Mouse (Mus musculus): Measurements from ENCODE around the gene C1ql4.
"Not testable (repeated sequence)": the region's sequence is repeated elsewhere in the genome, so short reads cannot be mapped to it uniquely, and the experiment has no call there.

C1ql4 gene

GRCm38 (mm10) chr15:99098493-99098861 lies 10.9 kb upstream of the C1ql4 start:
- DNase-seq (ENCODE audit: low read depth, low spot score) = no peak

GRCm38 (mm10) chr15:99097840-99098492 lies 10.3 kb upstream of the C1ql4 start:
- no peak for DNase-seq (ENCODE audit: low read depth, low spot score)

GRCm38 (mm10) chr15:99096831-99097500 lies 9.3 kb upstream of the C1ql4 start:
- no peak for DNase-seq (ENCODE audit: low read depth, low spot score)

GRCm38 (mm10) chr15:99096061-99096793 lies 8.6 kb upstream of the C1ql4 start:
- no peak for DNase-seq (ENCODE audit: low read depth, low spot score)

GRCm38 (mm10) chr15:99095356-99095755 lies 7.7 kb upstream of the C1ql4 start:
- no peak for DNase-seq (ENCODE audit: low read depth, low spot score)

- DNase-seq (ENCODE audit: low read depth, low spot score) = no peak
Measured at GRCm38 (mm10) chr15:99094631-99095270, 7.1 kb upstream of the C1ql4 start.

GRCm38 (mm10) chr15:99093291-99094258 lies 6.0 kb upstream of the C1ql4 start:
- no peak for DNase-seq (ENCODE audit: low read depth, low spot score)

GRCm38 (mm10) chr15:99092870-99093269 lies 5.3 kb upstream of the C1ql4 start, which contains the start of gene Dnajc22:
Dnajc22 (plus strand) TSS chr15:99093170.
- no peak for DNase-seq (ENCODE audit: low read depth, low spot score)

GRCm38 (mm10) chr15:99089069-99089468 lies 1.5 kb upstream of the C1ql4 start:
- no peak for DNase-seq (ENCODE audit: low read depth, low spot score)

GRCm38 (mm10) chr15:99088292-99088691 lies 675 bp upstream of the C1ql4 start:
- peak; percentile 61 for DNase-seq (ENCODE audit: low read depth, low spot score)

- DNase-seq (ENCODE audit: low read depth, low spot score) = no peak
Measured at GRCm38 (mm10) chr15:99085997-99086396, 1.6 kb downstream of the C1ql4 start.

GRCm38 (mm10) chr15:99084618-99085017 lies 3.0 kb downstream of the C1ql4 start:
- no peak for DNase-seq (ENCODE audit: low read depth, low spot score)

- DNase-seq (ENCODE audit: low read depth, low spot score) = no peak
Measured at GRCm38 (mm10) chr15:99083867-99084557, 3.6 kb downstream of the C1ql4 start.

- peak; percentile 43 for DNase-seq (ENCODE audit: low read depth, low spot score)
Measured at GRCm38 (mm10) chr15:99083258-99083657, 4.4 kb downstream of the C1ql4 start.

- DNase-seq (ENCODE audit: low read depth, low spot score) = no peak
Measured at GRCm38 (mm10) chr15:99082840-99083239, 4.8 kb downstream of the C1ql4 start.

- DNase-seq (ENCODE audit: low read depth, low spot score) = no peak
Measured at GRCm38 (mm10) chr15:99082322-99082721, 5.3 kb downstream of the C1ql4 start.

- no peak for DNase-seq (ENCODE audit: low read depth, low spot score)
Measured at GRCm38 (mm10) chr15:99079804-99080203, 7.8 kb downstream of the C1ql4 start.

GRCm38 (mm10) chr15:99078181-99078910 lies 9.3 kb downstream of the C1ql4 start:
- DNase-seq (ENCODE audit: low read depth, low spot score) = no peak

- not testable (repeated sequence) for DNase-seq (ENCODE audit: low read depth, low spot score)
Measured at GRCm38 (mm10) chr15:99076011-99076410, 11.6 kb downstream of the C1ql4 start.

Measured in A20 (cell line).